Mouse (Mus musculus) gastrocnemius, postnatal 10 days (tissue): ENCODE data around the gene Camta1. TPM values are rescaled to one million over a fixed set of nuclear protein-coding genes. Genes with fewer than 3 reads are reported as not detected.

Experiments used
- DNase-seq: peaks from one replicate; pipeline ENCODE4 v3.0.0; 2021; ENCODE audit warnings: mixed read lengths
- total RNA-seq, 2 experiments: library from RNA; stranded (reverse); gene quantifications; 2 replicates each; pipeline ENCODE4 v1.2.3; 2021

Camta1 gene
- total RNA-seq, 2 experiments from 2014 or later, result 71.6 to 82.8 TPM

GRCm38 (mm10) chr4:151250824-151251223 is 610.9 kb downstream of the Camta1 start:
- no peak for DNase-seq

- no peak for DNase-seq
These were observed 616.4 kb downstream of the Camta1 start for GRCm38 (mm10) chr4:151245068-151245797.

- DNase-seq, result no peak
These were observed 618.2 kb downstream of the Camta1 start for GRCm38 (mm10) chr4:151243445-151243844.

GRCm38 (mm10) chr4:151242751-151243150 is 618.9 kb downstream of the Camta1 start:
- DNase-seq, result no peak

- no peak for DNase-seq
These were observed 621.2 kb downstream of the Camta1 start for GRCm38 (mm10) chr4:151240465-151240864.

- DNase-seq, result peak; percentile 46
These were observed 622.5 kb downstream of the Camta1 start for GRCm38 (mm10) chr4:151238970-151239684.

- DNase-seq, result no peak
These were observed 624.2 kb downstream of the Camta1 start for GRCm38 (mm10) chr4:151237501-151237900.

GRCm38 (mm10) chr4:151234981-151235380 is 626.7 kb downstream of the Camta1 start:
- DNase-seq, result no peak

GRCm38 (mm10) chr4:151232028-151232427 is 629.6 kb downstream of the Camta1 start:
- DNase-seq, result no peak

GRCm38 (mm10) chr4:151229073-151229472 is 632.6 kb downstream of the Camta1 start:
- DNase-seq, result no peak

GRCm38 (mm10) chr4:151226496-151226895 is 635.2 kb downstream of the Camta1 start:
- DNase-seq, result no peak

- no peak for DNase-seq
These were observed 637.7 kb downstream of the Camta1 start for GRCm38 (mm10) chr4:151224017-151224416.

- no peak for DNase-seq
These were observed 638.2 kb downstream of the Camta1 start for GRCm38 (mm10) chr4:151223263-151223996.

GRCm38 (mm10) chr4:151222635-151223034 is 639.0 kb downstream of the Camta1 start:
- DNase-seq, result no peak

GRCm38 (mm10) chr4:151216553-151217292 is 645.0 kb downstream of the Camta1 start:
- DNase-seq, result no peak

GRCm38 (mm10) chr4:151215866-151216265 is 645.8 kb downstream of the Camta1 start:
- DNase-seq, result no peak

GRCm38 (mm10) chr4:151215179-151215578 is 646.5 kb downstream of the Camta1 start:
- no peak for DNase-seq

GRCm38 (mm10) chr4:151213475-151213874 is 648.2 kb downstream of the Camta1 start:
- DNase-seq, result no peak

GRCm38 (mm10) chr4:151211992-151212391 is 649.7 kb downstream of the Camta1 start:
- no peak for DNase-seq

- DNase-seq, result no peak
These were observed 654.1 kb downstream of the Camta1 start for GRCm38 (mm10) chr4:151207566-151207965.

- DNase-seq, result no peak
These were observed 658.8 kb downstream of the Camta1 start for GRCm38 (mm10) chr4:151202891-151203290.

- DNase-seq, result no peak
These were observed 661.4 kb downstream of the Camta1 start for GRCm38 (mm10) chr4:151200316-151200715.
